Mouse (Mus musculus): ENCODE measurements around the gene Pex16.

Gene Pex16

GRCm38 (mm10) chr2:92408309-92409045 is 34.0 kb downstream of the Pex16 start:
- ATAC-seq (ENCODE audit: insufficient number of reproducible peaks, low FRiP score, low TSS enrichment), result no peak

GRCm38 (mm10) chr2:92411705-92412104 is 37.2 kb downstream of the Pex16 start:
- peak; percentile 68; the same call in 1 of the 2 replicates for ATAC-seq (ENCODE audit: insufficient number of reproducible peaks, low FRiP score, low TSS enrichment)

- ATAC-seq (ENCODE audit: insufficient number of reproducible peaks, low FRiP score, low TSS enrichment), result no peak
Measured at GRCm38 (mm10) chr2:92421723-92422387, 47.4 kb downstream of the Pex16 start.

GRCm38 (mm10) chr2:92422388-92423135 is 48.1 kb downstream of the Pex16 start:
- ATAC-seq (ENCODE audit: insufficient number of reproducible peaks, low FRiP score, low TSS enrichment), result peak; percentile 27; the same call in 1 of the 2 replicates

GRCm38 (mm10) chr2:92423156-92423555 is 48.7 kb downstream of the Pex16 start:
- no peak for ATAC-seq (ENCODE audit: insufficient number of reproducible peaks, low FRiP score, low TSS enrichment)

GRCm38 (mm10) chr2:92423702-92424461 is 49.4 kb downstream of the Pex16 start:
- peak; percentile 27 for ATAC-seq (ENCODE audit: insufficient number of reproducible peaks, low FRiP score, low TSS enrichment)

DNA sequence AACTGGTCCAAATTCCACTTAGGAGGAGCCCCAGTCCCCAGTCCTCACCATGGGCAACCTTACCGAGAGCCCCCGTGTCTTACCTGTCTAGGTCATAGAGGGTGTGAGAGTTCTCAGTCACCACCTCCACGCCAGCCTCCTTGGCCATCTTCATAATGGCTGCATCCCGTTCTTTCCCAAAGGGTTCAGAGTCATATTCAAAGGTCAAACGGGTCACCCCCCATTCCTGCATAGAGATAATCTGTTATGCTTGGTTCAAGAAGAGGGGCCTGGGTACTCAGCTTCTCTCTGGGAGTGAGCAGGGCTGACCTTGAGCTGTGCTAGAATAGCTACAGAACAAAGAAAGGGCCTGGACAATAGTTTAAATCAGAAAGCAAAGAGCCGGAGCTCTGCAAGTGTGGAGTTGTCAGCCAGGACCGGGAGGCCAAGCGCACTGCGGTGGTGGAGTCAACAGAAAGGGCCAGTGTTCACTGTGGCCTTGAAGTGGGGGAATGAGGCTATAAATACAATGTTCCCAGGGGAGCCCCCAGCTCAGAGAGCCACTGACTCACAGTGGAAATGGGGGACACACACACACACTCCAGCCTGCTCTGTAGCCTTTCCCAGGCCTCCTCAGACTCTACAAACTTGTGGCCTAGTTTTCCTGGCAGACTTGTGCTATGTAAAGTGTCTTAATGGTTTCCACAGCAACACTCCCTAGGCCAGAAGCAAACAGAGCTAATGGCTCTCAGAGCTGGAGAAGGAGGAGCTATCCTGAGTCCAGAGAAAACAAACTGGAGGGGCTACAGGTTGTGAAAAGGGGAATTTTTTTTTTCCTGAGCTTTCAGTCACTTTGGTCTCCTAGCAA is 50.2 kb downstream of the Pex16 start:
- no peak for ATAC-seq (ENCODE audit: insufficient number of reproducible peaks, low FRiP score, low TSS enrichment)

DNA sequence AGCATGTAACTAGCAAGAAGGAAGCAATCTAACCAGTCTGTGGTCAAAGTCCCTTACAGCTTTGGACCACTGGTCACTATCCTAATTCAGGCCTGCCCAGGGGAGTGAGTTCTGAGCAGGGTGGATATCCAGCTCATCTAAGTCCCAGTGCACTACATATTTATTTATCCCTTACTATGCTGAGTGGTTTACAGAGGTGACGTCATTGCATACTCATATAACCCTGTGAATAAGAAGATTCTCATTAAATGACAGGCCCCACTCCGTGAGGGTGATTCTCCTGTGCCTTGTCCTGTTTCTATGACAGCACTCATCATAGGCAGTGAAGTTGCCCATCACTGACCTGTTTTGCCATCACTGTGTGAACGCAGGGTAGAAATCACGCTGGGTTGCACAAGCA is 50.9 kb downstream of the Pex16 start:
- no peak for ATAC-seq (ENCODE audit: insufficient number of reproducible peaks, low FRiP score, low TSS enrichment)

GRCm38 (mm10) chr2:92426426-92426825 is 52.0 kb downstream of the Pex16 start:
- no peak for ATAC-seq (ENCODE audit: insufficient number of reproducible peaks, low FRiP score, low TSS enrichment)

- ATAC-seq (ENCODE audit: insufficient number of reproducible peaks, low FRiP score, low TSS enrichment), result peak; percentile 82
Measured at GRCm38 (mm10) chr2:92427882-92428281, 53.4 kb downstream of the Pex16 start.

DNA sequence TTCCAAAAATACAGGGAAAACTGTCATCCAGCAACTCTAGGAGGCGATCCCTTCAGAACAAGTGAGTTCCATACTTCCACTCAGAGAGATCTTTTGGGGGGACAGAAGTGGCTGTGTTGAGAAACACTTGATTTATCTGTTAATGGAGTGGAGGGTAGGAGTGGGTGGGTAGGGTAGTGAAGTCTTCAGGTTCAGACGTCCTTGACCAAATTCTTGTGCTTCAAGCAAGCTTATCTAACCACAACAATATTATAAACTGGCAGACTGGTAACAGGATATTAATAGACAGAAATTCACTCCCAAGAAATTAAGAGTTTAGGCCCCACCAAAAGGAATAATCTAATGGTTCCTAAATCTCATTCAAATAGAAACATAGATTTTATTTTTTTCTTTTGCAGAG is 55.6 kb downstream of the Pex16 start:
- ATAC-seq (ENCODE audit: insufficient number of reproducible peaks, low FRiP score, low TSS enrichment), result no peak
